Mouse (Mus musculus) forebrain, embryonic 11.5 days (tissue): ENCODE results near the gene Tulp4. TPM values are rescaled to one million over a fixed set of nuclear protein-coding genes. Genes with fewer than 3 reads are reported as not detected.

Experiments
- ATAC-seq: fragments of 200-750 bp; cut with Nextera tagmentation; replicated peaks from 2 replicates; pipeline ENCODE4 v1.8.0; 2017; ENCODE audit warnings: moderate TSS enrichment; ENCODE audit not compliant: low FRiP score
- DNase-seq: peaks from one replicate; pipeline ENCODE4 v3.0.0-alpha.2; 2017; ENCODE audit warnings: low spot score
- H3K27ac ChIP-seq: fragments of 300-500 bp; sonication (generic); 2 replicates; pipeline ENCODE4 v1.5.1; 2014; ENCODE audit warnings: low read depth, low read length
- H3K27me3 ChIP-seq: fragments of 300-500 bp; sonication (generic); 2 replicates; pipeline ENCODE4 v1.6.1; 2014; ENCODE audit warnings: mild to moderate bottlenecking, low read length, mixed read lengths; ENCODE audit not compliant: control insufficient read depth, insufficient read depth
- H3K36me3 ChIP-seq: fragments of 300-500 bp; sonication (generic); 2 replicates; pipeline ENCODE4 v1.6.1; 2014; ENCODE audit warnings: mild to moderate bottlenecking, low read length, moderate library complexity, mixed read lengths; ENCODE audit not compliant: control insufficient read depth, insufficient read depth
- H3K4me1 ChIP-seq: fragments of 300-500 bp; sonication (generic); replicated peaks from 2 replicates; pipeline ENCODE4 v1.6.1; 2014; ENCODE audit warnings: low read length, mixed read lengths; ENCODE audit not compliant: control insufficient read depth, insufficient read depth
- H3K4me2 ChIP-seq: fragments of 300-500 bp; sonication (generic); 2 replicates; pipeline ENCODE4 v1.6.1; 2014; ENCODE audit warnings: low read depth, mild to moderate bottlenecking, low read length, moderate library complexity, mixed read lengths; ENCODE audit not compliant: severe bottlenecking
- H3K4me3 ChIP-seq: fragments of 300-500 bp; sonication (generic); 2 replicates; pipeline ENCODE4 v1.5.1; 2014; ENCODE audit warnings: low read depth, low read length
- H3K9ac ChIP-seq: fragments of 300-500 bp; sonication (generic); 2 replicates; pipeline ENCODE4 v1.6.1; 2014; ENCODE audit warnings: low read length
- H3K9me3 ChIP-seq: fragments of 300-500 bp; sonication (generic); 2 replicates; pipeline ENCODE4 v1.6.1; 2016; ENCODE audit warnings: low read length, mixed read lengths; ENCODE audit not compliant: control insufficient read depth
- WGBS: fragments of 180-500 bp; shearing (Covaris S2); extraction: QIAGEN DNeasy Blood & Tissue Kit; methylation state at CpG from one replicate; pipeline ENCODE4 v1.1.7; 2014; 5-methylcytosine and 5-hydroxymethylcytosine counted together
- polyA plus RNA-seq: library from polyadenylated mRNA; unstranded; fragments of >200 nt; fragmentation: Nextera tagmentation; extraction: Ambion mirVana; gene quantifications from 2 replicates; pipeline ENCODE4 v1.2.1, GENCODE M21; 2014

Gene Tulp4
- polyA plus RNA-seq, 1 experiment from 2014 or later = 110 TPM

GRCm38 (mm10) chr17:6131083-6131482 is 24.8 kb downstream of the Tulp4 start:
- Histone ChIP-seq H3K27me3 (no peaks in the 10 kb centered on the region), H3K4me2 (no peak overlapping the region), H3K36me3 (no peaks in the 10 kb centered on the region), H3K9me3 (no peaks in the 10 kb centered on the region), H3K9ac (no peak overlapping the region), H3K4me3 (no peak overlapping the region), H3K4me1 (no peaks in the 10 kb centered on the region), H3K27ac (no peak overlapping the region)
- WGBS = 96% methylated on average over 3 of the region's 3 CpGs
- no peak for ATAC-seq
- DNase-seq = no peak

DNA sequence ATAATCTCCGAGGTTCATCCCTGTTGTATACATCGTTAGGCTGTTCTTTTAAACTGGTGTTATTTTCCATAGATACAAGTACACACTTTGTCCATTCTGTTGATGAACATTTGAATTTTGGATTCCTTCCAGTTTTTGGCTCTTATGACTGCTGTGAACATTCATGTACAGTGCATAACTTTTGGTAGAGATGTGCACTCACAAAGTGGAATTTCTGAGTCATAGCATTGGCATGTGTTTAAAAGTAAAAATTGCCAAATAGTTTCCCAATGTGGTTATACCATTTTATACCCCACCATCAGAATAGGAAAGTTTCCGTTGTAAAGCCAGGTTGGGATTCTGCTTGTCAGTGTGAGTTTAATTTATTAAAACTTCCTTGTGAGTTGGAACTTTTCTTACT is 34.6 kb downstream of the Tulp4 start:
- no peaks in the 10 kb centered on the region for H3K4me1 ChIP-seq
- ATAC-seq (no peak), DNase-seq (no peak)
- H3K9ac ChIP-seq = no peak overlapping the region
- WGBS = 92% methylated on average over 3 of the region's 3 CpGs
- H3K36me3 ChIP-seq = no peaks in the 10 kb centered on the region; the same call in none of the 2 replicates
- H3K27ac ChIP-seq = no peak overlapping the region
- H3K4me3 ChIP-seq = no peak overlapping the region
- no peaks in the 10 kb centered on the region for H3K27me3 ChIP-seq
- no peak overlapping the region for H3K4me2 ChIP-seq
- H3K9me3 ChIP-seq = no peaks in the 10 kb centered on the region

DNA sequence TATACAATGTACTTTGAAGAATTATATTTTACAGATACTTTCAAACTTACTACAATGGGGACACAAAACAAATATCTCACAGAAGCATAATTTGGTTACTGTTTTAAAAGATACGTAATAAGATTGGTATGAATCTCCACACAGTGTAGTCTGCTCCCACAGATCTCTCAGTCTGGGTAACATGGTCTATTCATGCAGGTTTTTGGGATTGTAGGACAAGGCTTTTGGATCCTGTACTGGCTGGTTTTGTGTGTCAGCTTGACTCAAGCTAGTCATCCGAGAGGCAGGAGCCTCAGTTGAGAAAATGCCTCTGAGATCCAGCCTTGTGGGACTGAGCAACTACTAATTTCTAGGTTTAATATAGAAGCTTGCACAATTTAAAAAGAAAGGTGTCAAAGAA is 35.1 kb downstream of the Tulp4 start:
- no peak overlapping the region for H3K9ac ChIP-seq
- H3K36me3 ChIP-seq = no peaks in the 10 kb centered on the region; the same call in none of the 2 replicates
- H3K27me3 ChIP-seq = no peaks in the 10 kb centered on the region
- DNase-seq = no peak
- WGBS = 92% methylated on average over 2 of the region's 2 CpGs
- no peak overlapping the region for H3K4me3 ChIP-seq
- no peaks in the 10 kb centered on the region for H3K9me3 ChIP-seq
- no peak overlapping the region for H3K4me2 ChIP-seq
- no peak for ATAC-seq
- H3K4me1 ChIP-seq = no peaks in the 10 kb centered on the region
- no peak overlapping the region for H3K27ac ChIP-seq

DNA sequence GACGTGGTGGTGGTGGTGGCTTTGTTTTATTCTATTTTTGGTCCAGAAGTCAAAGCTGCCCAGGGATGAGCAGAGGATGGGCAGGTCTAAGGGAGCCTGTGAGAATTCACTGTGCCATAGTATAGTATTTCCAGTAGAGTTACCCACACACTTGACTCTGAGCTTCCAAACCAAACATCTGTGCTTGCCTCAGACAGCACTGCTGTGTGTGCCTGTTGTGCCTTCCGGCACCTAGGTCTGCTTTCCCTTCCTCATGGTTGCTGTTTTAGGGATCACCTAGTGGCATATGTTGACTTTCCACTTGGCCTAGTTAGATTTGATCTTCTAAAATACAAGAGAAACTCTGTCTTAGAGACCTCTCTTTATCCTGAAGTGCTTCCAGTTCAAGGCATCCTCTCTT is 39.0 kb downstream of the Tulp4 start:
- Histone ChIP-seq H3K9me3 (no peaks in the 10 kb centered on the region), H3K4me3 (no peak overlapping the region), H3K9ac (no peak overlapping the region), H3K27ac (no peak overlapping the region), H3K4me2 (no peak overlapping the region), H3K36me3 (no peaks in the 10 kb centered on the region), H3K4me1 (no peaks in the 10 kb centered on the region), H3K27me3 (no peaks in the 10 kb centered on the region)
- no peak for DNase-seq
- no peak for ATAC-seq
- WGBS = 81% methylated on average over 2 of the region's 2 CpGs

- Histone ChIP-seq H3K27ac (no peak overlapping the region), H3K4me1 (no peaks in the 10 kb centered on the region), H3K27me3 (no peaks in the 10 kb centered on the region), H3K36me3 (no peaks in the 10 kb centered on the region), H3K4me3 (no peak overlapping the region), H3K9ac (no peak overlapping the region), H3K4me2 (no peak overlapping the region), H3K9me3 (no peaks in the 10 kb centered on the region)
- 96% methylated on average over 4 of the region's 4 CpGs for WGBS
- no peak for DNase-seq
- no peak for ATAC-seq
These were observed 46.7 kb downstream of the Tulp4 start for GRCm38 (mm10) chr17:6152941-6153340.

- H3K4me3 ChIP-seq = no peak overlapping the region
- no peaks in the 10 kb centered on the region for H3K36me3 ChIP-seq
- WGBS = 85% methylated on average over 4 of the region's 4 CpGs
- no peak overlapping the region for H3K27ac ChIP-seq
- no peak overlapping the region for H3K4me2 ChIP-seq
- DNase-seq (no peak), ATAC-seq (no peak)
- no peak overlapping the region for H3K9ac ChIP-seq
- no peaks in the 10 kb centered on the region for H3K27me3 ChIP-seq
- no peaks in the 10 kb centered on the region for H3K4me1 ChIP-seq
- H3K9me3 ChIP-seq = no peaks in the 10 kb centered on the region
These were observed 47.3 kb downstream of the Tulp4 start for GRCm38 (mm10) chr17:6153581-6153980.

DNA sequence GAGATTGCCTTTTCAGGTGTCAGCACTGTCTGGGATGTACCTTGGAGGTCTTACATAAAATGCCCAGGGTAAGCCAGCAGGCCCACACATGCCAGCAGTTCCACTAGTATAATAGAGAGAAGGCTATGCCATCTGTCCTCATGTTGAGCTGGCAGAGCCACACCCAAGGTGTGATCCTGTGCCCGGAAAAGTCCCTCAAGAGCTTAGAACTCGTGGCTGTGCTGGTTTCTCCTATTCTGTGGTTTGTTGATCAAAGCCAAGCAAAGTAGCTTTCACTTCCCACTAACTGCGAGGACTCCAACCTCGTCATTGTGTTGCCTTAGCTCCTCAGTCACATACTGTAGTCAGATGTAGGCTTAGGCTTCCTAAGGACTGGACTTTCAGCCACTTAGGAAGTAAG is 48.1 kb downstream of the Tulp4 start:
- Histone ChIP-seq H3K4me2 (no peak overlapping the region), H3K9ac (no peak overlapping the region), H3K27ac (no peak overlapping the region), H3K4me1 (no peaks in the 10 kb centered on the region), H3K9me3 (no peaks in the 10 kb centered on the region), H3K36me3 (no peaks in the 10 kb centered on the region), H3K27me3 (no peaks in the 10 kb centered on the region), H3K4me3 (no peak overlapping the region)
- ATAC-seq (no peak), DNase-seq (no peak)
- WGBS = 84% methylated on average over 4 of the region's 4 CpGs

GRCm38 (mm10) chr17:6160495-6160894 is 54.3 kb downstream of the Tulp4 start:
- no peaks in the 10 kb centered on the region for H3K36me3 ChIP-seq

DNA sequence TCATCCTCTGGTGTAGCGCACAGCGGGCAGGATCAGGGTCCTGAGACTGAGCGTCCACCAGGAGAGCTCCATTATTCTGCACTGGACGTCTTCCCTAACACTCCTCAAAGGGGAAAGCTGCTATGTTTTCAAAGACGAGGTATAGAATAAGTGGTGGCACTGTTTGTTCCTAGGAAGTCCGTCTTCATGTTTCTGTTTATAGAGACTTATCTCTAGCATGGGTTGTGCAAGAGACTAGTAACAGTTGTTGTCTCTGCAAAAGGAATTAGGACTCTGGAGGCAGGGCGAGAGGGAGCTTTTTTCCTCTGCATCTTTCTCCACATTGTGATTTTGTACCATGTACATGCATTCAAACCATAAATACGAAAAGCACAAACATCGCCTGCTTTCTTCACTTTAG is 55.7 kb downstream of the Tulp4 start:
- no peak overlapping the region for H3K27ac ChIP-seq
- no peaks in the 10 kb centered on the region for H3K36me3 ChIP-seq
- H3K4me3 ChIP-seq = no peak overlapping the region
- WGBS = 85% methylated on average over 9 of the region's 9 CpGs
- no peaks in the 10 kb centered on the region for H3K9me3 ChIP-seq
- no peaks in the 10 kb centered on the region for H3K4me1 ChIP-seq
- no peak for DNase-seq
- no peaks in the 10 kb centered on the region for H3K27me3 ChIP-seq
- H3K4me2 ChIP-seq = no peak overlapping the region
- ATAC-seq = no peak
- H3K9ac ChIP-seq = no peak overlapping the region

More at GRCm38 (mm10) chr17:6160495-6160894, 54.3 kb downstream of the Tulp4 start:
- H3K4me3 ChIP-seq = no peak overlapping the region
- H3K27me3 ChIP-seq = no peaks in the 10 kb centered on the region
- H3K9me3 ChIP-seq = no peaks in the 10 kb centered on the region
- no peaks in the 10 kb centered on the region for H3K4me1 ChIP-seq
- H3K4me2 ChIP-seq = no peak overlapping the region
- ATAC-seq (no peak), DNase-seq (no peak)
- 93% methylated on average over 6 of the region's 6 CpGs for whole genome bisulfite sequencing
- H3K27ac ChIP-seq = no peak overlapping the region
- H3K9ac ChIP-seq = no peak overlapping the region
